Mouse (Mus musculus) lung, adult 2 months (tissue): ENCODE results near the gene Mboat2.

ENCODE experiments used
- CTCF ChIP-seq: fragments of 200-500 bp; IDR thresholded peaks from 2 replicates; pipeline ENCODE4 v1.5.1; 2011; ENCODE audit warnings: mild to moderate bottlenecking, low read length, control low read depth; ENCODE audit not compliant: insufficient read depth
- POLR2A ChIP-seq: fragments of 200-500 bp; IDR thresholded peaks from 2 replicates; pipeline ENCODE4 v1.6.1; 2011; ENCODE audit warnings: low read depth, mild to moderate bottlenecking, control low read depth, low read length, borderline replicate concordance; ENCODE audit errors: extremely low read depth

DNA sequence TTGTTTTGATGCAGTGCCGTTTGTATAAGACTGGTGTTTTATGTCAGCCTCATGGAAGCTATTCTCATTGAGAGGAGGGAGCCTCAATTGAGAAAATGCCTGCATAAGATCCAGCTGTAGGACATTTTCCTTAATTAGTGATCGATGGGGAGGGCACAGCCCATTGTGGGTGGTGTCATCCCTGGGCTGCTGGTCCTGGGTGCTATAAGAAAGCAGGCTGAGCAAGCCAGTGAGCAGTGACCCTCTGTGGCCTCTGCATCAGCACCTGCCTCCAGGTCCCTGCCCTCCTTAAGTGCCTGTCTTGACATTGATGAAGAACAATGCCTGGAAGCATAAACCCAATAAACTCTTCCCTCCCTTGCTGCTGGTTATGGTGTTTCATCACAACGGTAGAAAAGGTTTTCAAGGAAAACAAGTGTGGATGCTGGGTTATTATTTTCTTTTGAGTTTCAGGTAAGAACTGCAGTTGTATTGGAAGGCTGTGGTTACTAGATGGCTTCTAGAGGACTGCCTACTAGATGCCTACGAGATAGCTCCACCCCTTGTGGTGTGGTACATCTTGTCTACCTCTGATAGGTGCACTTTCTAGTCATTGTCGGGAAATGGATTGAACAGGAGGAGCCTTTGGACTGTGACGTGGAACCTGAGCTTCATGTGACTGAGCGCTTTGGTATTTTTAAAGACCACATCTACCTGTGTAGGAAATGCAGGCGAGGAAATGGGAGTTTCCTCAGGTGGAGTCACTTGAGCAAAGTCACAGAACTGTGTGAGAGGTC, 60.2 kb downstream of the Mboat2 start:
- TF ChIP-seq POLR2A (no peak), CTCF (no peak)
